Mouse (Mus musculus) olfactory bulb, adult 2 months (tissue): ENCODE measurements around the gene Pik3r5.

ENCODE experiments used
- CTCF ChIP-seq: fragments of 200-500 bp; IDR thresholded peaks from 2 replicates; pipeline ENCODE4 v1.5.1; 2012; ENCODE audit warnings: low read depth, mild to moderate bottlenecking, low read length, moderate library complexity; ENCODE audit not compliant: insufficient read depth
- POLR2A ChIP-seq: fragments of 200-500 bp; IDR thresholded peaks from 2 replicates; pipeline ENCODE4 v1.6.1; 2012; ENCODE audit warnings: mild to moderate bottlenecking, low read depth, low read length, moderate library complexity; ENCODE audit not compliant: insufficient read depth

GRCm38 (mm10) chr11:68500949-68501350 lies 69.0 kb downstream of the Pik3r5 start:
- no peak for TF ChIP-seq CTCF
- no peak for TF ChIP-seq POLR2A
